12 mouse cellular contexts compared by ENCODE assay signal in the genomic region with DNA sequence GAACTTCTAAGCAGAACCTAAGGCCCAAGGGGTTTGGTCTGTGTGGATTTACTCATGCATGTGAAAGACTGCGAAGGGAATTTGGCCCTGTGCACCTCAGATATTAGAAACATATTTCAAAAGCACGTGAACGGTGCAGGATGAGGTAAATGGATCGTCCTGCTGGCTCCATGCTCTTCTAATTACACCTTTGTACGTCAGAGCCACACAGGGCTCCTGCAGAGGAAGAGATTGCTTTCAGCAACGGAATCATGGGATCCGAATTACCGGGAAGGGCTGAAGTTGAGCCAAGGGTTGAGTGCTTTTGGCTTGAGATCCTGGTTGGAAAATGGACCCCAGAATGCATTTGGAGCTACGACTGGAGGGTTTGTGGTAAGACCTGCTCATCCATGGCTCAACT. TPM values are rescaled to one million over a fixed set of nuclear protein-coding genes. Genes with fewer than 3 reads are reported as not detected.
A peak's percentile ranks its signal among the peaks of the same experiment; 100 is the strongest.
DNase-seq lines count a peak whose midpoint lies in the region; ATAC-seq and TF ChIP-seq lines count a peak whose summit lies in the region.
"Had no signal": no experiment of that assay in that cellular context is flagged by ENCODE, and none has a peak within 500 bp of the region (broad histone marks: within the 10 kb centered on the region; RNA-seq: fewer than 3 reads in every experiment).

No protein-coding gene starts in this region.

- no peaks in the 10 kb centered on the region for H3K4me1 ChIP-seq in midbrain, postnatal 0 days (ENCODE audit: insufficient read depth, low read length)
- peaks cover 12% of the 10 kb centered on the region; the same call in 1 of the 2 replicates for H3K4me1 ChIP-seq in midbrain, embryonic 13.5 days (replicated peaks)
- peaks cover 10% of the 10 kb centered on the region; the same call in 1 of the 2 replicates for H3K4me1 ChIP-seq in hindbrain, postnatal 0 days (ENCODE audit: insufficient read depth, low read length)
- H3K4me1 ChIP-seq: liver, embryonic 15.5 days; megakaryocyte, embryonic 14.5 days had no signal

- H3K9ac ChIP-seq in midbrain, postnatal 0 days (replicated peaks; ENCODE audit: low read length, poor library complexity, severe bottlenecking): no peak overlapping the region
- H3K9ac ChIP-seq in midbrain, embryonic 13.5 days (replicated peaks): no peak overlapping the region
- no peak overlapping the region for H3K9ac ChIP-seq in hindbrain, postnatal 0 days (replicated peaks; ENCODE audit: low read length)
- H3K9ac ChIP-seq: liver, embryonic 15.5 days had no signal

- H3K27ac ChIP-seq in midbrain, postnatal 0 days (ENCODE audit: low read depth, low read length): no peak overlapping the region
- H3K27ac ChIP-seq in midbrain, embryonic 13.5 days: no peak overlapping the region
- H3K27ac ChIP-seq in hindbrain, postnatal 0 days: 0 out of 2 replicates have a peak overlapping the region, but pooled peaks have one; percentile 32
- H3K27ac ChIP-seq: liver, embryonic 15.5 days had no signal

- 59% methylated on average over 9 of the region's 9 CpGs for WGBS in midbrain, postnatal 0 days
- 83% methylated on average over 9 of the region's 9 CpGs for WGBS in midbrain, embryonic 13.5 days
- 27% methylated on average over 9 of the region's 9 CpGs for WGBS in hindbrain, postnatal 0 days

- H3K27me3 ChIP-seq in midbrain, postnatal 0 days (ENCODE audit: insufficient read depth, low read length): no peaks in the 10 kb centered on the region
- no peaks in the 10 kb centered on the region for H3K27me3 ChIP-seq in midbrain, embryonic 13.5 days
- no peaks in the 10 kb centered on the region for H3K27me3 ChIP-seq in hindbrain, postnatal 0 days (ENCODE audit: insufficient read depth, low read length)
- H3K27me3 ChIP-seq: CH12.LX; liver, embryonic 15.5 days; megakaryocyte, embryonic 14.5 days had no signal

- no peaks in the 10 kb centered on the region for H3K36me3 ChIP-seq in midbrain, postnatal 0 days (ENCODE audit: insufficient read depth, low read length)
- H3K36me3 ChIP-seq in midbrain, embryonic 13.5 days: no peaks in the 10 kb centered on the region
- H3K36me3 ChIP-seq in hindbrain, postnatal 0 days (ENCODE audit: insufficient read depth, low read length): no peaks in the 10 kb centered on the region
- H3K36me3 ChIP-seq: liver, embryonic 15.5 days had no signal

- H3K4me3 ChIP-seq in midbrain, postnatal 0 days (ENCODE audit: low read depth, low read length): no peak overlapping the region
- no peak overlapping the region for H3K4me3 ChIP-seq in midbrain, embryonic 13.5 days (replicated peaks)
- H3K4me3 ChIP-seq in hindbrain, postnatal 0 days (ENCODE audit: low read length): no peak overlapping the region
- H3K4me3 ChIP-seq: liver, embryonic 15.5 days; megakaryocyte, embryonic 14.5 days had no signal

- H3K9me3 ChIP-seq in midbrain, postnatal 0 days (ENCODE audit: low read length): no peaks in the 10 kb centered on the region
- no peaks in the 10 kb centered on the region for H3K9me3 ChIP-seq in midbrain, embryonic 13.5 days
- H3K9me3 ChIP-seq in hindbrain, postnatal 0 days (ENCODE audit: low read length): no peaks in the 10 kb centered on the region
- H3K9me3 ChIP-seq: liver, embryonic 15.5 days had no signal

- no peak for ATAC-seq in midbrain, postnatal 0 days (ENCODE audit: low FRiP score)
- no peak for ATAC-seq in midbrain, embryonic 13.5 days
- no peak; the same call in 1 of the 2 replicates for ATAC-seq in hindbrain, postnatal 0 days

- intact Hi-C loops in heart, postnatal 10 days (cut with DNase I): loop anchor here (5.0 kb wide), 1 partner anchor 41 kb away; no protein-coding TSS in a partner anchor

- TF ChIP-seq CTCF in midbrain, postnatal 0 days (IDR thresholded peaks at IDR 0.05): no peak
- TF ChIP-seq CTCF in hindbrain, postnatal 0 days (IDR thresholded peaks at IDR 0.05; ENCODE audit: low read depth): no peak

- no peak overlapping the region for H3K4me2 ChIP-seq in midbrain, postnatal 0 days (ENCODE audit: low read depth, low read length, poor library complexity, severe bottlenecking)
- no peak overlapping the region for H3K4me2 ChIP-seq in midbrain, embryonic 13.5 days (replicated peaks)
- H3K4me2 ChIP-seq in hindbrain, postnatal 0 days (ENCODE audit: low read depth, low read length): no peak overlapping the region
- H3K4me2 ChIP-seq: liver, embryonic 15.5 days had no signal

- DNase-seq in heart, postnatal 10 days: peak; percentile 43 to 47
- no peak for DNase-seq in heart, adult 8-10 months (ENCODE audit: low spot score)
- DNase-seq in midbrain, postnatal 0 days (ENCODE audit: low spot score): peak; percentile 42
- DNase-seq in hindbrain, postnatal 0 days (ENCODE audit: low spot score): peak; percentile 39
- no peak for DNase-seq in layer of hippocampus, postnatal 14 days (ENCODE audit: low spot score in 2 of 2)
- DNase-seq in retina, postnatal 1 day: no peak
- DNase-seq: adrenal gland, postnatal 10 days; right cerebral cortex, adult 18-20 months had no signal

RNA-seq across cellular contexts. Expression of gene Kcne4, which starts 4.6 kb away (rescaled TPM):
- 1 to 10 TPM; 3.1 to 4.4 TPM for total RNA-seq in heart, postnatal 10 days (2021)
- 1 to 10 TPM; 1.1 to 1.9 (median 1.9) TPM for total RNA-seq in heart, adult 8-10 months (2022)
- 0.80 and 1.4 TPM in 2 replicates for total RNA-seq in midbrain, postnatal 0 days (2014; rRNA removed)
- polyA plus RNA-seq in midbrain, postnatal 0 days (2015; fragmentation: Nextera tagmentation; extraction: Ambion mirVana): 1.7 and 2.3 TPM in 2 replicates
- polyA plus RNA-seq in midbrain, embryonic 13.5 days (2015; fragmentation: Nextera tagmentation; extraction: Ambion mirVana): 1.4 and 1.8 TPM in 2 replicates
- total RNA-seq in hindbrain, postnatal 0 days (2014; rRNA removed): 0.79 and 2.0 TPM in 2 replicates
- polyA plus RNA-seq in hindbrain, postnatal 0 days (2015; fragmentation: Nextera tagmentation; extraction: Ambion mirVana): 1.5 and 1.7 TPM in 2 replicates
- 1 to 10 TPM in 1 of 2 experiments, under 1 TPM in 1; 0.88 to 1.4 TPM for total RNA-seq in layer of hippocampus, postnatal 14 days (2021)
- total RNA-seq: CH12.LX had no signal

Comparison
In these comparisons a context has a peak if more than half of its experiments do, and no peak if none do; other contexts are left out.
1. DNase-seq: peak in heart, postnatal 10 days (2 of 2), midbrain, postnatal 0 days (single experiment) and hindbrain, postnatal 0 days (single experiment); none in heart, adult 8-10 months (single experiment), layer of hippocampus, postnatal 14 days (0 of 2) and retina, postnatal 1 day (single experiment).